Mouse (Mus musculus) kidney, adult 2 months (tissue): ENCODE results near the gene H2-M5. TPM values are rescaled to one million over a fixed set of nuclear protein-coding genes. Genes with fewer than 3 reads are reported as not detected.

Experiments used
- DNase-seq: peaks from one replicate; pipeline ENCODE4 v3.0.0; 2021
- H3K27ac ChIP-seq: fragments of 200-500 bp; 2 replicates; pipeline ENCODE4 v1.5.1; 2012; ENCODE audit warnings: low read depth, low read length, control low read depth, inconsistent platforms; ENCODE audit not compliant: insufficient read depth
- H3K27me3 ChIP-seq: fragments of 200-500 bp; replicated peaks from 2 replicates; pipeline ENCODE4 v1.6.1; 2012; ENCODE audit warnings: mild to moderate bottlenecking, moderate library complexity, low read length, inconsistent platforms; ENCODE audit not compliant: control insufficient read depth, insufficient read depth
- H3K36me3 ChIP-seq: fragments of 200-500 bp; 2 replicates; pipeline ENCODE4 v1.6.1; 2012; ENCODE audit warnings: mild to moderate bottlenecking, moderate library complexity, low read length, inconsistent platforms; ENCODE audit not compliant: control insufficient read depth, insufficient read depth
- H3K4me1 ChIP-seq: fragments of 200-500 bp; 2 replicates; pipeline ENCODE4 v1.6.1; 2011; ENCODE audit warnings: low read length; ENCODE audit not compliant: control insufficient read depth, insufficient read depth
- H3K4me3 ChIP-seq: fragments of 200-500 bp; 2 replicates; pipeline ENCODE4 v1.5.1; 2011; ENCODE audit warnings: mild to moderate bottlenecking, low read depth, low read length, control low read depth; ENCODE audit not compliant: insufficient read depth
- CTCF ChIP-seq: fragments of 200-500 bp; conservative IDR thresholded peaks from 2 replicates; pipeline ENCODE4 v1.5.1; 2011; ENCODE audit warnings: low read depth, mild to moderate bottlenecking, control low read depth, low read length, moderate library complexity, mixed read lengths; ENCODE audit not compliant: insufficient read depth, insufficient read length
- POLR2A ChIP-seq: fragments of 200-500 bp; IDR thresholded peaks from one replicate; pipeline ENCODE4 v1.6.1; 2011; ENCODE audit warnings: low read depth, low read length, control low read depth
- WGBS: fragments of 180-500 bp; shearing (Covaris S2); methylation state at CpG from one replicate; pipeline ENCODE4 v1.1.7; 2018; 5-methylcytosine and 5-hydroxymethylcytosine counted together
- polyA plus RNA-seq: library from polyadenylated mRNA; depleted of rRNA; stranded (reverse); fragments of >200 nt; gene quantifications from 2 replicates; pipeline ENCODE4 v1.2.3, GENCODE M21; 2012

H2-M5 gene
- polyA plus RNA-seq, 1 experiment: 0.08 TPM

GRCm38 (mm10) chr17:37018328-37018727 is 29.0 kb upstream of the H2-M5 start:
- no peak for DNase-seq
- Histone ChIP-seq H3K36me3 (no peaks in the 10 kb centered on the region), H3K27me3 (no peaks in the 10 kb centered on the region), H3K4me1 (no peaks in the 10 kb centered on the region), H3K4me3 (no peak overlapping the region), H3K27ac (no peak overlapping the region)
- 70% methylated on average over 3 of the region's 3 CpGs for WGBS
- TF ChIP-seq CTCF: no peak
- TF ChIP-seq POLR2A: no peak

- Histone ChIP-seq H3K4me3 (no peak overlapping the region), H3K27ac (no peak overlapping the region), H3K4me1 (no peaks in the 10 kb centered on the region), H3K36me3 (no peaks in the 10 kb centered on the region), H3K27me3 (no peaks in the 10 kb centered on the region)
- no peak for DNase-seq
- TF ChIP-seq POLR2A: no peak
- TF ChIP-seq CTCF: no peak
Observed at GRCm38 (mm10) chr17:37016333-37016732, 27.0 kb upstream of the H2-M5 start.

- WGBS: 70% methylated on average over 5 of the region's 5 CpGs
- DNase-seq: no peak
- no peak overlapping the region for H3K27ac ChIP-seq
- no peaks in the 10 kb centered on the region for H3K36me3 ChIP-seq
- no peak overlapping the region for H3K4me3 ChIP-seq
- no peaks in the 10 kb centered on the region for H3K27me3 ChIP-seq
- peaks cover 4% of the 10 kb centered on the region; the same call in 1 of the 2 replicates for H3K4me1 ChIP-seq
- TF ChIP-seq POLR2A (no peak), CTCF (no peak)
Observed at GRCm38 (mm10) chr17:37012141-37012540, 22.8 kb upstream of the H2-M5 start.

- no peak for DNase-seq
- Histone ChIP-seq H3K27ac (no peak overlapping the region), H3K4me3 (no peak overlapping the region), H3K36me3 (no peaks in the 10 kb centered on the region), H3K4me1 (peaks cover 4% of the 10 kb centered on the region; the same call in 1 of the 2 replicates), H3K27me3 (no peaks in the 10 kb centered on the region)
- WGBS: 84% methylated on average over 3 of the region's 3 CpGs
- no peak for TF ChIP-seq CTCF
- no peak for TF ChIP-seq POLR2A
Observed at GRCm38 (mm10) chr17:37011719-37012118, 22.4 kb upstream of the H2-M5 start.

- H3K27ac ChIP-seq: no peak overlapping the region
- no peaks in the 10 kb centered on the region for H3K36me3 ChIP-seq
- 91% methylated on average over 17 of the region's 17 CpGs for WGBS
- DNase-seq: no peak
- H3K4me1 ChIP-seq: peaks cover 4% of the 10 kb centered on the region; the same call in 1 of the 2 replicates
- no peak overlapping the region for H3K4me3 ChIP-seq
- TF ChIP-seq POLR2A (no peak), CTCF (no peak)
- no peaks in the 10 kb centered on the region for H3K27me3 ChIP-seq
Observed at GRCm38 (mm10) chr17:37009460-37010042, 20.2 kb upstream of the H2-M5 start.

GRCm38 (mm10) chr17:37008161-37008560 is 18.8 kb upstream of the H2-M5 start:
- H3K4me3 ChIP-seq: no peak overlapping the region
- TF ChIP-seq CTCF (no peak), POLR2A (no peak)
- DNase-seq: peak; percentile 69
- WGBS: 70% methylated on average over 6 of the region's 6 CpGs
- H3K27me3 ChIP-seq: no peaks in the 10 kb centered on the region
- H3K4me1 ChIP-seq: peaks cover 4% of the 10 kb centered on the region; the same call in 1 of the 2 replicates
- no peak overlapping the region for H3K27ac ChIP-seq
- no peaks in the 10 kb centered on the region for H3K36me3 ChIP-seq

- TF ChIP-seq POLR2A (no peak), CTCF (no peak)
- no peak overlapping the region for H3K27ac ChIP-seq
- H3K27me3 ChIP-seq: no peaks in the 10 kb centered on the region
- no peak overlapping the region for H3K4me3 ChIP-seq
- DNase-seq: no peak
- 43% methylated on average over 4 of the region's 4 CpGs for whole genome bisulfite sequencing
- H3K4me1 ChIP-seq: peaks cover 4% of the 10 kb centered on the region; the same call in 1 of the 2 replicates
- H3K36me3 ChIP-seq: no peaks in the 10 kb centered on the region
Observed at GRCm38 (mm10) chr17:37003366-37003765, 14.0 kb upstream of the H2-M5 start.
